Mouse (Mus musculus): ENCODE data around the gene Rufy2.

DNA sequence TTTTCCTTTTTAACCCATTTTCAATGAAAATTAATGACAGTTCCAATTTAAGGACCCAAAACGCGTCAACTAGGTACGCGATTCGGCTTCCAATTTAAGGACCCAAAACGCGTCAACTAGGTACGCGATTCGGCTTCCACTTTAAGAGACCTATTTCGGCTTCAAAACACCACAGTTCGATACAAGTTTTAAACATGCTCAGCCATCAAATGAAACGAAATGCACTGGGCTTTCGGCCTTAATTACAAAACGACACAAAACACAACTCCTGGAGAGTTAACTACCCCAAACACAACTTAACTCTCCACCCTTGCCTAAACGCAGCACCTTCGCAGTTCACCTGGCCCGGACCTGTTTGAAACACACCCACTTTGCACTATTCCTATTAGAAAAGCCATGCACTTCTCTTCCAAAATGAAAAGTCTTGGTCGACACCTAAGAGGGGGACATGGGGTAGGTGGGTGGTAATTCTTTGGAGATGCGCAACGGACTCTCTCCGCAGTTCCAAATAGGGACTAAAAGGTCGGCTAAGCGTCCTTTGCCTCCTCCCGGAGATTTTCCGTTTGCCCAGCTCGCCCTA is 42.6 kb downstream of the Rufy2 start:
- TF ChIP-seq CTCF (IDR thresholded peaks at IDR 0.05; ENCODE audit: control insufficient read depth, insufficient read depth, low read length) (no peak), POLR2A (IDR thresholded peaks at IDR 0.05; ENCODE audit: borderline replicate concordance, control insufficient read depth, low read depth, low read length) (no peak)

Data from bone marrow, adult 2 months (tissue).